Mouse (Mus musculus) ES-Bruce4 (cell line): ENCODE data around the gene Slit2. TPM values are rescaled to one million over a fixed set of nuclear protein-coding genes. Genes with fewer than 3 reads are reported as not detected.

Experiments
- H3K27ac ChIP-seq: 2 replicates; pipeline ENCODE4 v1.5.1; 2012; ENCODE audit warnings: low read length, inconsistent platforms; ENCODE audit not compliant: insufficient read depth
- H3K27me3 ChIP-seq: 2 replicates; pipeline ENCODE4 v1.6.1; 2012; ENCODE audit warnings: mild to moderate bottlenecking, low read length, inconsistent platforms; ENCODE audit not compliant: control insufficient read depth, poor library complexity, insufficient read depth, severe bottlenecking
- H3K36me3 ChIP-seq: 2 replicates; pipeline ENCODE4 v1.6.1; 2012; ENCODE audit warnings: inconsistent platforms, mild to moderate bottlenecking, low read length, moderate library complexity; ENCODE audit not compliant: control insufficient read depth, poor library complexity, insufficient read depth, severe bottlenecking
- H3K4me1 ChIP-seq: one replicate; pipeline ENCODE4 v1.8.1; 2011; ENCODE audit warnings: low read length; ENCODE audit not compliant: control insufficient read depth, insufficient read depth
- H3K4me3 ChIP-seq: 2 replicates; pipeline ENCODE4 v1.5.1; 2011; ENCODE audit warnings: low read depth, mild to moderate bottlenecking, low read length
- H3K9ac ChIP-seq: 2 replicates; pipeline ENCODE4 v1.6.1; 2012; ENCODE audit warnings: low read depth, mild to moderate bottlenecking, inconsistent platforms; ENCODE audit not compliant: poor library complexity, severe bottlenecking
- H3K9me3 ChIP-seq: replicated peaks from 2 replicates; pipeline ENCODE4 v1.6.1; 2012; ENCODE audit warnings: mild to moderate bottlenecking, low read length, inconsistent platforms; ENCODE audit not compliant: control insufficient read depth, poor library complexity, insufficient read depth, severe bottlenecking
- CTCF ChIP-seq: IDR thresholded peaks from one replicate; pipeline ENCODE4 v1.8.1; 2011; ENCODE audit warnings: low read depth, low read length
- EP300 ChIP-seq: IDR thresholded peaks from 2 replicates; pipeline ENCODE4 v1.6.1; 2011; ENCODE audit warnings: low read depth, low read length; ENCODE audit not compliant: insufficient read depth
- POLR2A ChIP-seq: IDR thresholded peaks from one replicate; pipeline ENCODE4 v1.8.1; 2011; ENCODE audit warnings: low read length; ENCODE audit not compliant: insufficient read depth
- polyA plus RNA-seq: library from polyadenylated mRNA; stranded (reverse); fragments of >200 nt; gene quantifications from 2 replicates; pipeline ENCODE4 v1.2.4, GENCODE M21; 2011; ENCODE audit warnings: low read depth; ENCODE audit not compliant: missing spikeins, insufficient read depth, insufficient read length

The Slit2 gene
- polyA plus RNA-seq, 1 experiment = 17.4 TPM

GRCm38 (mm10) chr5:48129981-48130380 is 147.0 kb downstream of the Slit2 start:
- H3K27ac ChIP-seq = no peak overlapping the region

GRCm38 (mm10) chr5:48136571-48136970 is 153.6 kb downstream of the Slit2 start:
- Histone ChIP-seq H3K27me3 (no peaks in the 10 kb centered on the region), H3K9me3 (no peaks in the 10 kb centered on the region), H3K4me1 (no peaks in the 10 kb centered on the region), H3K9ac (no peak overlapping the region), H3K36me3 (no peaks in the 10 kb centered on the region), H3K4me3 (no peak overlapping the region), H3K27ac (no peak overlapping the region)
- TF ChIP-seq CTCF (no peak), EP300 (no peak), POLR2A (no peak)

More at GRCm38 (mm10) chr5:48129981-48130380, 147.0 kb downstream of the Slit2 start:
- no peak overlapping the region for H3K9ac ChIP-seq
- H3K36me3 ChIP-seq = no peaks in the 10 kb centered on the region
- no peaks in the 10 kb centered on the region for H3K4me1 ChIP-seq
- H3K9me3 ChIP-seq = no peaks in the 10 kb centered on the region
- H3K27me3 ChIP-seq = no peaks in the 10 kb centered on the region
- TF ChIP-seq POLR2A (no peak), EP300 (no peak), CTCF (no peak)
- H3K4me3 ChIP-seq = no peak overlapping the region

- H3K4me1 ChIP-seq = no peaks in the 10 kb centered on the region
These were observed 156.0 kb downstream of the Slit2 start for GRCm38 (mm10) chr5:48138849-48139487.

GRCm38 (mm10) chr5:48139488-48139862 is 156.5 kb downstream of the Slit2 start:
- TF ChIP-seq POLR2A = no peak
- no peak for TF ChIP-seq EP300
- no peak for TF ChIP-seq CTCF
- Histone ChIP-seq H3K27ac (no peak overlapping the region), H3K27me3 (no peaks in the 10 kb centered on the region), H3K4me1 (no peaks in the 10 kb centered on the region), H3K4me3 (no peak overlapping the region), H3K9ac (no peak overlapping the region), H3K36me3 (no peaks in the 10 kb centered on the region), H3K9me3 (no peaks in the 10 kb centered on the region)

More at GRCm38 (mm10) chr5:48138849-48139487, 156.0 kb downstream of the Slit2 start:
- Histone ChIP-seq H3K27me3 (no peaks in the 10 kb centered on the region), H3K36me3 (no peaks in the 10 kb centered on the region), H3K4me3 (no peak overlapping the region), H3K27ac (no peak overlapping the region), H3K9ac (no peak overlapping the region), H3K9me3 (no peaks in the 10 kb centered on the region)
- TF ChIP-seq POLR2A (no peak), EP300 (no peak), CTCF (no peak)

- H3K36me3 ChIP-seq = no peaks in the 10 kb centered on the region
- no peak for TF ChIP-seq CTCF
- TF ChIP-seq EP300 = no peak
- no peak for TF ChIP-seq POLR2A
- H3K27me3 ChIP-seq = no peaks in the 10 kb centered on the region
- H3K4me3 ChIP-seq = no peak overlapping the region
- no peaks in the 10 kb centered on the region for H3K4me1 ChIP-seq
- no peaks in the 10 kb centered on the region for H3K9me3 ChIP-seq
- H3K27ac ChIP-seq = no peak overlapping the region
- no peak overlapping the region for H3K9ac ChIP-seq
These were observed 163.1 kb downstream of the Slit2 start for GRCm38 (mm10) chr5:48146082-48146481.

GRCm38 (mm10) chr5:48160829-48161228 is 177.9 kb downstream of the Slit2 start:
- Histone ChIP-seq H3K4me3 (no peak overlapping the region), H3K9ac (no peak overlapping the region), H3K27ac (no peak overlapping the region), H3K36me3 (no peaks in the 10 kb centered on the region), H3K9me3 (no peaks in the 10 kb centered on the region), H3K4me1 (no peaks in the 10 kb centered on the region), H3K27me3 (no peaks in the 10 kb centered on the region)
- TF ChIP-seq EP300 = no peak
- TF ChIP-seq CTCF = no peak
- no peak for TF ChIP-seq POLR2A
